Mouse (Mus musculus) intestine, embryonic 14.5 days (tissue): ENCODE measurements around the gene Tspear. TPM values are rescaled to one million over a fixed set of nuclear protein-coding genes. Genes with fewer than 3 reads are reported as not detected.

Experiments used
- ATAC-seq: fragments of 200-750 bp; cut with Nextera tagmentation; replicated peaks from 2 replicates; pipeline ENCODE4 v1.8.0; 2017; ENCODE audit warnings: low read depth, moderate number of reproducible peaks, moderate TSS enrichment, moderate library complexity; ENCODE audit not compliant: low FRiP score, low TSS enrichment
- DNase-seq: peaks from one replicate; pipeline ENCODE4 v3.0.0-alpha.2; 2018; ENCODE audit warnings: low spot score
- H3K27ac ChIP-seq: fragments of 300-500 bp; sonication (generic); 2 replicates; pipeline ENCODE4 v1.5.1; 2014; ENCODE audit warnings: low read depth, mild to moderate bottlenecking, control low read depth
- H3K27me3 ChIP-seq: fragments of 300-500 bp; sonication (generic); replicated peaks from 2 replicates; pipeline ENCODE4 v1.6.1; 2014; ENCODE audit warnings: low read length, control low read depth; ENCODE audit not compliant: control insufficient read depth, insufficient read depth
- H3K36me3 ChIP-seq: fragments of 300-500 bp; sonication (generic); 2 replicates; pipeline ENCODE4 v1.6.1; 2014; ENCODE audit warnings: low read length, control low read depth; ENCODE audit not compliant: control insufficient read depth, insufficient read depth
- H3K4me1 ChIP-seq: fragments of 300-500 bp; sonication (generic); replicated peaks from 2 replicates; pipeline ENCODE4 v1.6.1; 2014; ENCODE audit warnings: low read length, control low read depth, mixed read lengths; ENCODE audit not compliant: control insufficient read depth, insufficient read depth
- H3K4me2 ChIP-seq: fragments of 300-500 bp; sonication (generic); 2 replicates; pipeline ENCODE4 v1.6.1; 2014; ENCODE audit warnings: low read length
- H3K4me3 ChIP-seq: fragments of 300-500 bp; sonication (generic); 2 replicates; pipeline ENCODE4 v1.5.1; 2014; ENCODE audit warnings: low read depth, low read length, control low read depth, mixed read lengths
- H3K9ac ChIP-seq: fragments of 300-500 bp; sonication (generic); 2 replicates; pipeline ENCODE4 v1.6.1; 2014; ENCODE audit warnings: mild to moderate bottlenecking, low read length
- H3K9me3 ChIP-seq: fragments of 300-500 bp; sonication (generic); 2 replicates; pipeline ENCODE4 v1.6.1; 2016; ENCODE audit warnings: low read length, control low read depth; ENCODE audit not compliant: control insufficient read depth
- WGBS: fragments of 180-500 bp; shearing (Covaris S2); extraction: QIAGEN DNeasy Blood & Tissue Kit; methylation state at CpG from one replicate; pipeline ENCODE4 v1.1.7; 2014; 5-methylcytosine and 5-hydroxymethylcytosine counted together
- polyA plus RNA-seq: library from polyadenylated mRNA; unstranded; fragments of >200 nt; fragmentation: Nextera tagmentation; extraction: Ambion mirVana; gene quantifications from 2 replicates; pipeline ENCODE4 v1.2.1, GENCODE M21; 2014

Gene Tspear
- polyA plus RNA-seq, 1 experiment from 2014 or later, result 1.2 TPM

DNA sequence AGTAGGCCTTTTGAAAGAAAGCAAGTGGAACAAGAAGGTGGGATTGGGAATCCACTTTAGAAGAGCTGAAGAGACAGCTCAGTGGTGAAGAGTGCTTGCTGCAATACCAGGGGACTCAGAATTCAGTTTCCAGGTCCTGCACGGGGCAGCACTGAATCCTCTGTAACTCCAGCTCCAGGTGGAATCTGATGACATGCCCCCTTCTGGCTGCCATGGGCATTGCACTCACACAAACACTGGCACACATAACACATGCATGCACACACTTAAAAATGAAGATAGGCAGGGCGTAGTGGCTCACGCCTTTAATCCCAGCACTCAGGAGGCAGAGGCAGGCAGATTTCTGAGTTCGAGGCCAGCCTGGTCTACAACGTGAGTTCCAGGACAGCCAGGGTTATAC is 196.2 kb downstream of the Tspear start:
- no peak for ATAC-seq

GRCm38 (mm10) chr10:77886007-77886747 is 199.8 kb downstream of the Tspear start:
- Histone ChIP-seq H3K4me2 (no peak overlapping the region), H3K4me3 (no peak overlapping the region), H3K9ac (no peak overlapping the region), H3K36me3 (no peaks in the 10 kb centered on the region), H3K27ac (no peak overlapping the region), H3K9me3 (no peaks in the 10 kb centered on the region), H3K4me1 (no peaks in the 10 kb centered on the region), H3K27me3 (no peaks in the 10 kb centered on the region)
- no peak for ATAC-seq
- DNase-seq, result peak; percentile 62
- WGBS, result 54% methylated on average over 12 of the region's 12 CpGs

More for the DNA sequence above, 196.2 kb downstream of the Tspear start:
- Histone ChIP-seq H3K4me2 (no peak overlapping the region), H3K9me3 (no peaks in the 10 kb centered on the region), H3K27ac (no peak overlapping the region), H3K4me1 (no peaks in the 10 kb centered on the region), H3K36me3 (no peaks in the 10 kb centered on the region), H3K4me3 (no peak overlapping the region), H3K27me3 (no peaks in the 10 kb centered on the region), H3K9ac (no peak overlapping the region)
- 85% methylated on average over 5 of the region's 5 CpGs for WGBS
- DNase-seq, result no peak

- no peak for ATAC-seq
- no peak for DNase-seq
These were observed 204.7 kb downstream of the Tspear start for GRCm38 (mm10) chr10:77890987-77891565.

DNA sequence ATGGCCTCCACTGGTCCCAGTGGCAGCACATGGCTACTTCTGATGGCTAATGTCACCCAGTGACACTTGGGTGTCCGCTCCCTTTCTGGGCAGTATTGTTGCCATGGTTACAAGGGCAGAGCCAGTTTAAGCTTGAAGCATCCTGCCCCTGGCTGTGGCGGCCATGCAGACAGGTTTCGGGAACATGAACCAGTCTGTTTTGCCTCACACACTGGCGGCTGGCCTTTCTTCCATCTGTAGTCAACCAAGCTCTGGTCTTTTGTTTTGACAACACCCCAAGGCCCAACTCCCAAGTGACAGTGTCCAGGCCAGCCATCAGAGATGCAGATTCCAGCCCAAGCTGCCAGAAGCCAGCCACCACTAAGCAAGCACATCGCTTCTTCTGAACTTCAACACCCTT is 209.2 kb downstream of the Tspear start:
- no peak for DNase-seq
- Histone ChIP-seq H3K27ac (no peak overlapping the region), H3K4me2 (no peak overlapping the region), H3K9me3 (no peaks in the 10 kb centered on the region), H3K4me3 (no peak overlapping the region), H3K9ac (no peak overlapping the region), H3K27me3 (no peaks in the 10 kb centered on the region), H3K4me1 (no peaks in the 10 kb centered on the region; the same call in 1 of the 2 replicates), H3K36me3 (no peaks in the 10 kb centered on the region)
- WGBS, result 36% methylated on average over 5 of the region's 5 CpGs
- ATAC-seq, result no peak

More at GRCm38 (mm10) chr10:77890987-77891565, 204.7 kb downstream of the Tspear start:
- Histone ChIP-seq H3K4me1 (no peaks in the 10 kb centered on the region; the same call in 1 of the 2 replicates), H3K4me2 (no peak overlapping the region), H3K36me3 (no peaks in the 10 kb centered on the region), H3K9me3 (no peaks in the 10 kb centered on the region), H3K27me3 (no peaks in the 10 kb centered on the region), H3K9ac (no peak overlapping the region), H3K4me3 (no peak overlapping the region), H3K27ac (no peak overlapping the region)
- 86% methylated on average over 8 of the region's 8 CpGs for WGBS

DNA sequence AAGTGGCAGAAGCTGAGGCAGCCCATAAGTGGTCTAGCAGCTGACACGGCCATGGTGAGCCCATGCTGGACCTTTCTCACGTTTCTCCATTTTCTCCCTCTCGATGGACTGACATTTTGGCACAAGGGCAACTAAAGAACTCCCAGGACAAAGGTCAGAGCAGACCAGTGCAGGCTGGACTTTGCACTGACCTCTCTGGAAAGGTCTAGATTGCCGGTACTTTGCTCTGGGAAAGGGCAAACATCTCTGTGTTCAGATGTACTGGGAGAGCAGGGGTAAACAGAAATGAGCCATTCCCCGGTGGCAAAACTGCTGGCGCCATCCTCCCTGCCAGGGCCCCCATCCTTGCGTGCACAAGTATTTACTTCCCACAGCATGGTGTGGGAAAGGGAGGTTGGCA is 213.8 kb downstream of the Tspear start:
- no peak for DNase-seq
- H3K4me1 ChIP-seq, result peaks cover 6% of the 10 kb centered on the region
- 80% methylated on average over 7 of the region's 7 CpGs for WGBS

DNA sequence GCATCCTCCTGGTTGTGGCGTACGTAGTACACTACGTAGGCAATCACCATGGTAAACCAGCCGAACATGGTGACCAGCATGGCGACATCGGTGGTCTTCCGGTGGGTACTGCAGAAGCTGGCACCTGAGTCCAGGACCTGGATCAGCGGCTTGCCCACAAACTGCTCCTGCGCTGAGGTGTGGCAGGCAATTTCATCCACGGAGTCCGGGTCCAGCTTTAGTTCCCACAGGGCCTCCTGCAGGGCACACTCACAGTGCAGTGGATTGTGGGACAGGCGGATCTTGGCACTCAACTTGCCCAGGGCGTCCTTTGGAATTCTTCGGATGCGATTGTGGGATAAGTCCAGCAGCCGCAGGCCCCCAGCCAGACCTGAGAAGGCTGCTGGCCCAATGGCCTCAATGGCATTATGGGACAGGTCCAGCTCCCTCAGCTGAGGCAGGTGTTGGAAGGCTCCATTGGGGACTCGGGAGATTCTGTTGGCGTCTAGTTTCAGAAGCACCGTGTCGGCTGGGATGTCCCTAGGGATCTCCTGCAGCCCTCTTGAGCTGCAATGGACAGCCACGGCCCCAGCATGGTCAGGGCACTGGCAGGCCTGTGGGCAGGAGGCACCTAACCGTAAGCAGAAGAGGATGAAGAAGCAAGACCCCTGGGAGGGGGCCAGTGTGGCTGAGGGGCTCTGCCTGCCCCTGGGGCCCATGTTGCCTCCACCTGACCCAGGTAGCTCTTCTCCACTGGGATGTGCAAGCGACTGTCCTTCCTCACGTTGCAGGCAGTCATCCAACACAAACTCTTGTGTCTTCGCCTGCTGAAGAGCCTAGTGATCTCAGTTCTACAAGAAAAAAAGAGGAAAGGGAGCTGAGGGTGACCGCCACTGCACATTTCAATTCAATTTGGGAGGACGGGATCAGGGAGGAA is 214.8 kb downstream of the Tspear start:
- no peak overlapping the region for H3K9ac ChIP-seq
- peak overlapping the region; percentile 58 for H3K4me3 ChIP-seq
- H3K27me3 ChIP-seq, result no peaks in the 10 kb centered on the region
- H3K4me1 ChIP-seq, result peaks cover 6% of the 10 kb centered on the region; the same call in 1 of the 2 replicates
- no peaks in the 10 kb centered on the region for H3K9me3 ChIP-seq
- H3K27ac ChIP-seq, result no peak overlapping the region
- DNase-seq (no peak), ATAC-seq (no peak)
- H3K36me3 ChIP-seq, result no peaks in the 10 kb centered on the region
- WGBS, result 86% methylated on average over 27 of the region's 27 CpGs
- H3K4me2 ChIP-seq, result peak overlapping the region; percentile 74

More for the DNA sequence above, 213.8 kb downstream of the Tspear start:
- Histone ChIP-seq H3K27me3 (no peaks in the 10 kb centered on the region), H3K9me3 (no peaks in the 10 kb centered on the region), H3K36me3 (no peaks in the 10 kb centered on the region), H3K9ac (no peak overlapping the region), H3K27ac (no peak overlapping the region), H3K4me3 (no peak overlapping the region), H3K4me2 (no peak overlapping the region)
- no peak for ATAC-seq

DNA sequence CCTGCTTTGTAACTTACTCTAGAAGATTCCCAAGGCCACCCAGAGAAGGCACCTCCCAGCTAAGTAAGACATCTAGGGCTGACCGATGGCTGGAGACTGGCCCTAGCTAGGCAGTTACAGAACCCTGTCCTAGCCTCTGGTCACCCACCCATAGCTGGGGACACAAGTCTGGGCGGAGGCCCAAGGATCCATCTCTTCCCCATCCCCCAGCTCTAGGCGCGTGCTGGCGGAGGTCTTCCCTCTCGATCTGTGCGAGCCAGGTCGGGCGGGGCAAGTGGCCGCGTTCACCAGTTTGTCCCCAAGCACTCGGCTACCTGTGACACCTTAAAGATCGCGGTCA is 215.5 kb downstream of the Tspear start:
- Histone ChIP-seq H3K9me3 (no peaks in the 10 kb centered on the region), H3K27me3 (no peaks in the 10 kb centered on the region), H3K4me3 (peak overlapping the region; percentile 58), H3K4me1 (peaks cover 6% of the 10 kb centered on the region; the same call in 1 of the 2 replicates), H3K27ac (no peak overlapping the region), H3K4me2 (peak overlapping the region; percentile 74), H3K36me3 (no peaks in the 10 kb centered on the region), H3K9ac (peak overlapping the region; percentile 59)
- ATAC-seq (peak; percentile 26), DNase-seq (no peak)
- 2% methylated on average over 14 of the region's 14 CpGs for WGBS

GRCm38 (mm10) chr10:77902211-77902893 is 216.0 kb downstream of the Tspear start, which contains the start of gene Lrrc3:
Lrrc3 (minus strand) TSS chr10:77902536.
- Histone ChIP-seq H3K36me3 (no peaks in the 10 kb centered on the region), H3K27ac (no peak within 1 kb of the TSS), H3K4me3 (peak within 1 kb of the TSS; percentile 58), H3K9ac (peak within 1 kb of the TSS; percentile 59), H3K9me3 (no peaks in the 10 kb centered on the region), H3K27me3 (no peaks in the 10 kb centered on the region), H3K4me2 (peak within 1 kb of the TSS; percentile 74), H3K4me1 (peaks cover 6% of the 10 kb centered on the region; the same call in 1 of the 2 replicates)
- WGBS, result under 1% methylated on average over 44 of the region's 46 CpGs
- DNase-seq (peak; percentile 91), ATAC-seq (peak; percentile 78)
